Mouse (Mus musculus) lung, embryonic 16.5 days (tissue): ENCODE measurements around the gene Dok5. TPM values are rescaled to one million over a fixed set of nuclear protein-coding genes. Genes with fewer than 3 reads are reported as not detected.

Experiments used
- ATAC-seq: fragments of 200-750 bp; cut with Nextera tagmentation; 2 replicates; pipeline ENCODE4 v1.8.0; 2017; ENCODE audit warnings: low read depth, mild to moderate bottlenecking, moderate library complexity
- H3K27ac ChIP-seq: fragments of 300-500 bp; sonication (generic); 2 replicates; pipeline ENCODE4 v1.5.1; 2014; ENCODE audit warnings: mild to moderate bottlenecking, control low read depth, low read length
- H3K27me3 ChIP-seq: fragments of 300-500 bp; sonication (generic); 2 replicates; pipeline ENCODE4 v1.6.1; 2014; ENCODE audit warnings: low read depth, low read length, mixed read lengths; ENCODE audit not compliant: control insufficient read depth, insufficient read depth
- H3K36me3 ChIP-seq: fragments of 300-500 bp; sonication (generic); 2 replicates; pipeline ENCODE4 v1.6.1; 2014; ENCODE audit warnings: low read length; ENCODE audit not compliant: control insufficient read depth, insufficient read depth
- H3K4me1 ChIP-seq: fragments of 300-500 bp; sonication (generic); replicated peaks from 2 replicates; pipeline ENCODE4 v1.6.1; 2014; ENCODE audit warnings: low read length, mixed read lengths; ENCODE audit not compliant: control insufficient read depth, insufficient read depth
- H3K4me2 ChIP-seq: fragments of 300-500 bp; sonication (generic); 2 replicates; pipeline ENCODE4 v1.6.1; 2014; ENCODE audit warnings: low read depth, low read length, control low read depth
- H3K4me3 ChIP-seq: fragments of 300-500 bp; sonication (generic); 2 replicates; pipeline ENCODE4 v1.5.1; 2014; ENCODE audit warnings: mild to moderate bottlenecking, low read length, control low read depth
- H3K9ac ChIP-seq: fragments of 300-500 bp; sonication (generic); 2 replicates; pipeline ENCODE4 v1.6.1; 2014; ENCODE audit warnings: low read length, control low read depth
- H3K9me3 ChIP-seq: fragments of 300-500 bp; sonication (generic); 2 replicates; pipeline ENCODE4 v1.6.1; 2016; ENCODE audit warnings: low read length; ENCODE audit not compliant: control insufficient read depth
- WGBS: fragments of 180-500 bp; shearing (Covaris S2); extraction: QIAGEN DNeasy Blood & Tissue Kit; methylation state at CpG from one replicate; pipeline ENCODE4 v1.1.7; 2014; 5-methylcytosine and 5-hydroxymethylcytosine counted together
- polyA plus RNA-seq: library from polyadenylated mRNA; unstranded; fragments of >200 nt; fragmentation: Nextera tagmentation; extraction: Ambion mirVana; gene quantifications from 2 replicates; pipeline ENCODE4 v1.2.1, GENCODE M21; 2015

The Dok5 gene
- polyA plus RNA-seq, 1 experiment from 2014 or later = 1.9 TPM

GRCm38 (mm10) chr2:170829988-170830387 is 98.4 kb downstream of the Dok5 start:
- Histone ChIP-seq H3K4me2 (no peak overlapping the region), H3K27ac (no peak overlapping the region), H3K36me3 (no peaks in the 10 kb centered on the region), H3K9me3 (peaks cover 3% of the 10 kb centered on the region; the same call in 1 of the 2 replicates), H3K9ac (no peak overlapping the region), H3K4me3 (no peak overlapping the region), H3K27me3 (no peaks in the 10 kb centered on the region), H3K4me1 (peaks cover 4% of the 10 kb centered on the region)
- WGBS = 79% methylated on average over 14 of the region's 14 CpGs
- no peak for ATAC-seq

GRCm38 (mm10) chr2:170836862-170837261 is 105.3 kb downstream of the Dok5 start:
- Histone ChIP-seq H3K9ac (no peak overlapping the region), H3K4me2 (no peak overlapping the region), H3K27ac (no peak overlapping the region), H3K36me3 (no peaks in the 10 kb centered on the region), H3K4me1 (peaks cover 8% of the 10 kb centered on the region), H3K9me3 (no peaks in the 10 kb centered on the region), H3K4me3 (no peak overlapping the region), H3K27me3 (no peaks in the 10 kb centered on the region)
- 74% methylated on average over 10 of the region's 10 CpGs for WGBS
- no peak for ATAC-seq

- Histone ChIP-seq H3K27me3 (no peaks in the 10 kb centered on the region), H3K36me3 (no peaks in the 10 kb centered on the region), H3K4me1 (peaks cover 8% of the 10 kb centered on the region), H3K9me3 (no peaks in the 10 kb centered on the region), H3K4me3 (no peak overlapping the region), H3K27ac (no peak overlapping the region), H3K9ac (no peak overlapping the region), H3K4me2 (no peak overlapping the region)
- ATAC-seq = no peak
- WGBS = 59% methylated on average over 11 of the region's 11 CpGs
Measured at GRCm38 (mm10) chr2:170837363-170837762, 105.8 kb downstream of the Dok5 start.

GRCm38 (mm10) chr2:170837824-170838557 is 106.4 kb downstream of the Dok5 start:
- H3K4me3 ChIP-seq = no peak overlapping the region

GRCm38 (mm10) chr2:170841441-170841965 is 109.9 kb downstream of the Dok5 start:
- Histone ChIP-seq H3K9ac (no peak overlapping the region), H3K36me3 (no peaks in the 10 kb centered on the region), H3K27ac (no peak overlapping the region), H3K9me3 (no peaks in the 10 kb centered on the region), H3K4me3 (no peak overlapping the region), H3K4me1 (peaks cover 8% of the 10 kb centered on the region), H3K27me3 (no peaks in the 10 kb centered on the region), H3K4me2 (no peak overlapping the region)
- ATAC-seq = no peak
- WGBS = 65% methylated on average over 13 of the region's 13 CpGs

More at GRCm38 (mm10) chr2:170837824-170838557, 106.4 kb downstream of the Dok5 start:
- H3K36me3 ChIP-seq = no peaks in the 10 kb centered on the region
- WGBS = 27% methylated on average over 12 of the region's 12 CpGs
- no peak overlapping the region for H3K27ac ChIP-seq
- H3K4me2 ChIP-seq = no peak overlapping the region
- H3K9ac ChIP-seq = no peak overlapping the region
- peak; percentile 75 for ATAC-seq
- no peaks in the 10 kb centered on the region for H3K27me3 ChIP-seq
- H3K4me1 ChIP-seq = peaks cover 8% of the 10 kb centered on the region
- H3K9me3 ChIP-seq = no peaks in the 10 kb centered on the region

- WGBS = 84% methylated on average over 10 of the region's 10 CpGs
- Histone ChIP-seq H3K9ac (no peak overlapping the region), H3K4me1 (0 out of 2 replicates have a peak, but pooled peaks cover 3% of the 10 kb centered on the region), H3K4me2 (no peak overlapping the region), H3K27ac (no peak overlapping the region), H3K9me3 (peaks cover 5% of the 10 kb centered on the region; the same call in 1 of the 2 replicates), H3K36me3 (no peaks in the 10 kb centered on the region), H3K4me3 (no peak overlapping the region), H3K27me3 (no peaks in the 10 kb centered on the region)
- no peak for ATAC-seq
Measured at GRCm38 (mm10) chr2:170845511-170845910, 113.9 kb downstream of the Dok5 start.

GRCm38 (mm10) chr2:170850058-170850457 is 118.5 kb downstream of the Dok5 start:
- 93% methylated on average over 4 of the region's 4 CpGs for WGBS
- H3K9ac ChIP-seq = no peak overlapping the region
- no peaks in the 10 kb centered on the region for H3K4me1 ChIP-seq
- H3K4me3 ChIP-seq = no peak overlapping the region
- H3K9me3 ChIP-seq = peaks cover 5% of the 10 kb centered on the region; the same call in 1 of the 2 replicates
- no peak overlapping the region for H3K27ac ChIP-seq
- ATAC-seq = no peak
- no peaks in the 10 kb centered on the region for H3K27me3 ChIP-seq
- no peak overlapping the region for H3K4me2 ChIP-seq
- no peaks in the 10 kb centered on the region for H3K36me3 ChIP-seq

- no peak for ATAC-seq
- Histone ChIP-seq H3K36me3 (no peaks in the 10 kb centered on the region), H3K9ac (no peak overlapping the region), H3K4me1 (peaks cover 2% of the 10 kb centered on the region; the same call in 1 of the 2 replicates), H3K4me3 (no peak overlapping the region), H3K27me3 (no peaks in the 10 kb centered on the region), H3K27ac (no peak overlapping the region), H3K4me2 (no peak overlapping the region), H3K9me3 (peaks cover 5% of the 10 kb centered on the region; the same call in 1 of the 2 replicates)
- WGBS = 78% methylated on average over 6 of the region's 6 CpGs
Measured at GRCm38 (mm10) chr2:170852337-170852736, 120.7 kb downstream of the Dok5 start.

GRCm38 (mm10) chr2:170855210-170855609 is 123.6 kb downstream of the Dok5 start:
- ATAC-seq = no peak
- WGBS = 54% methylated on average over 3 of the region's 3 CpGs
- no peaks in the 10 kb centered on the region; the same call in 1 of the 2 replicates for H3K9me3 ChIP-seq

More at GRCm38 (mm10) chr2:170855210-170855609, 123.6 kb downstream of the Dok5 start:
- no peak overlapping the region for H3K27ac ChIP-seq
- H3K4me3 ChIP-seq = no peak overlapping the region
- H3K36me3 ChIP-seq = no peaks in the 10 kb centered on the region
- H3K4me1 ChIP-seq = peaks cover 2% of the 10 kb centered on the region; the same call in 1 of the 2 replicates
- H3K4me2 ChIP-seq = no peak overlapping the region
- no peaks in the 10 kb centered on the region for H3K27me3 ChIP-seq
- no peak overlapping the region for H3K9ac ChIP-seq
